Mouse (Mus musculus): Measurements from ENCODE around the gene Trpm1. TPM values are rescaled to one million over a fixed set of nuclear protein-coding genes. Genes with fewer than 3 reads are reported as not detected.
A peak's percentile ranks its signal among the peaks of the same experiment; 100 is the strongest.

The Trpm1 gene
- total RNA-seq, 1 experiment from 2014 or later = not detected

GRCm38 (mm10) chr7:64219765-64220164 lies 66.1 kb downstream of the Trpm1 start:
- peak; percentile 37 to 55; a peak in 3 of 4 replicates for ATAC-seq (replicated peaks in 1 of 2; ENCODE audit: insufficient read depth in 1 of 2, low FRiP score in 2 of 2, low TSS enrichment in 1 of 2, low read depth in 1 of 2, poor library complexity in 2 of 2, severe bottlenecking in 2 of 2)

- no peak for ATAC-seq (replicated peaks in 1 of 2; ENCODE audit: insufficient read depth in 1 of 2, low FRiP score in 2 of 2, low TSS enrichment in 1 of 2, low read depth in 1 of 2, poor library complexity in 2 of 2, severe bottlenecking in 2 of 2)
Observed at GRCm38 (mm10) chr7:64223215-64223614, 69.6 kb downstream of the Trpm1 start.

DNA sequence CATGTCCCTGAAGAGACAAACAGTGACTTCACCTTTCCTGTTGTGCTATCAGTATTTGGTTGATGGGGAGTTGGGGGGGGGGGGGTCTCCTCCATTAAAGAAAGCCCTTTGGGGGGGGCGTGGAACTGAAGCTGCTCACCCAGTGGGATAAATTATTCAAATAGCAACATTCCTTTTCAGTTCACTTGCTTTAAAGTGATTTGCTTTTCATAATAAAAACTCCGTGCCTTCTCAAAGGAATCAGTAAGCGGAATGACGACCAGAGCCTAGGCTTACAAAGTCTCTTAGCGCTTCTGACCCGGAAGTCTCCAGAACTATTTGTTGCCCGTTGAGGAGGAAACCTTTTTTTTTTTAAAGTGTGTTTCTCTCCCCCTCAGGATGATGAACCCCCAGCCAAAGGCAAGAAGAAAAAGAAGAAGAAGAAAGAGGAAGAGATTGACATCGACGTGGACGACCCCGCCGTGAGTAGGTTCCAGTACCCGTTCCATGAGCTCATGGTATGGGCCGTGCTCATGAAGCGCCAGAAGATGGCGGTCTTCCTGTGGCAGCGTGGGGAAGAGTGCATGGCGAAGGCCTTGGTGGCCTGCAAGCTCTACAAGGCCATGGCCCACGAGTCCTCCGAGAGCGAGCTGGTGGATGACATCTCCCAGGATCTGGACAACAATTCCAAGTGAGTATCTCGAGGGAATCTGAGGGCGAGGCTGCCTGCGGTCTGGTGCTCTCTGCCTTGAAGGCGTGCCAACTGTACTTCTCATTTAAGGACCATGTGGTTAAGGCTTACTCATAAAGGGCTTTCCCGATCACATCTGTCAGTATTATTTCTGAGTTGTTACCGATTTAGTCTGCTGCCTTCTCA lies 72.9 kb downstream of the Trpm1 start:
- ATAC-seq (replicated peaks in 1 of 2; ENCODE audit: insufficient read depth in 1 of 2, low FRiP score in 2 of 2, low TSS enrichment in 1 of 2, low read depth in 1 of 2, poor library complexity in 2 of 2, severe bottlenecking in 2 of 2) = no peak

DNA sequence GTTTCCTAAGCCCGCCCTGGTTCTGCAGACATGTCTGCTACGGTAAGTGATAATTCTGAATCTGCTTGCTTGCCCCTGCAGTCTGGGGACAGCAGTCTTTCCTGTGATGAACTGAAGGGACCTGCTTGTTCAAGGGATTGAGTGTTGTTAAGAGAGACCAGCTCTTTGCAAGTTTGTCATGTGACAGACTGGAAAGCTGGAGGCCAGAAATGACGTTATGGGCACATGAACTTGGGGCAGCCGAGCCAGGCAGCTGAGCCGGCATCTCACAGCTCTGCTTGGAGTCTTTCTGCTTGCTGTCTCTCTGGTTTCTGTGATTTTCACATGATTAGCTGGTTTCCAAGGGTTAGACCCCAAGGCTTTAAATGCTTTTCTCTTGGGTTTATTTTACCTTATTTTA lies 74.0 kb downstream of the Trpm1 start:
- no peak for ATAC-seq (replicated peaks in 1 of 2; ENCODE audit: insufficient read depth in 1 of 2, low FRiP score in 2 of 2, low TSS enrichment in 1 of 2, low read depth in 1 of 2, poor library complexity in 2 of 2, severe bottlenecking in 2 of 2)

GRCm38 (mm10) chr7:64228300-64228699 lies 74.7 kb downstream of the Trpm1 start:
- ATAC-seq (replicated peaks in 1 of 2; ENCODE audit: insufficient read depth in 1 of 2, low FRiP score in 2 of 2, low TSS enrichment in 1 of 2, low read depth in 1 of 2, poor library complexity in 2 of 2, severe bottlenecking in 2 of 2) = no peak

DNA sequence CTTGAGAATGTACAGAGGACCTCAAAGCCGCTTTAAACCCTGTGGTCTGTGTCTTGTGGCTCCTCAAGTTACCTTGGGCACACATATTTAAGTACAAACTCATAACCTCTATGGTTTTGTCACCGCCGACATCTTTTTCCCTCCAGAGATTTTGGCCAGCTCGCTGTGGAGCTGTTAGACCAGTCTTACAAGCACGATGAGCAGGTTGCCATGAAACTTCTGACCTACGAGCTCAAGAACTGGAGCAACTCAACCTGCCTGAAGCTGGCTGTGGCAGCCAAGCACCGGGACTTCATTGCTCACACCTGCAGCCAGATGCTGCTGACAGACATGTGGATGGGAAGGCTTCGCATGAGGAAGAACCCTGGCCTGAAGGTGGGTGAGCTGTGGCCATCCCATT lies 76.3 kb downstream of the Trpm1 start:
- no peak for ATAC-seq (replicated peaks in 1 of 2; ENCODE audit: insufficient read depth in 1 of 2, low FRiP score in 2 of 2, low TSS enrichment in 1 of 2, low read depth in 1 of 2, poor library complexity in 2 of 2, severe bottlenecking in 2 of 2)

- ATAC-seq (replicated peaks in 1 of 2; ENCODE audit: insufficient read depth in 1 of 2, low FRiP score in 2 of 2, low TSS enrichment in 1 of 2, low read depth in 1 of 2, poor library complexity in 2 of 2, severe bottlenecking in 2 of 2) = no peak
Observed at GRCm38 (mm10) chr7:64231001-64231400, 77.4 kb downstream of the Trpm1 start.

DNA sequence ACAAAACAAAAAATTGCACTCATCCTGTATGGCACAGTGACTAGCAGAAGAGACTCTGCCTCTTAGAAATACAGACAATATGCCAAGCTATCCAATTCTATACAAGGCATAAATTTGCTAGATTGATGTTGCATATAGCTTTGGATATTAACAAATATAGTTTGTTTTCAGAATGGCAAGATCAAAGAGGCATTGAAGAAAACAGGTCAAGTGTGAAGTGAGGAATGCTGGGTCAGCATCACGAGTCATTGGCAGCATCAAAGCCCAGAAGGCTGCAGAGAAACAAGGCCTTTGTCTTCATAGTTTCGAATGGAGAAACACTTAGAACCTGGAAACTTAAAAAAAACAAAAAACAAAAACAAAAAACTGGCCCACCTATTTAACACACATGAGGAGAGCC lies 78.4 kb downstream of the Trpm1 start:
- no peak for ATAC-seq (replicated peaks in 1 of 2; ENCODE audit: insufficient read depth in 1 of 2, low FRiP score in 2 of 2, low TSS enrichment in 1 of 2, low read depth in 1 of 2, poor library complexity in 2 of 2, severe bottlenecking in 2 of 2)

DNA sequence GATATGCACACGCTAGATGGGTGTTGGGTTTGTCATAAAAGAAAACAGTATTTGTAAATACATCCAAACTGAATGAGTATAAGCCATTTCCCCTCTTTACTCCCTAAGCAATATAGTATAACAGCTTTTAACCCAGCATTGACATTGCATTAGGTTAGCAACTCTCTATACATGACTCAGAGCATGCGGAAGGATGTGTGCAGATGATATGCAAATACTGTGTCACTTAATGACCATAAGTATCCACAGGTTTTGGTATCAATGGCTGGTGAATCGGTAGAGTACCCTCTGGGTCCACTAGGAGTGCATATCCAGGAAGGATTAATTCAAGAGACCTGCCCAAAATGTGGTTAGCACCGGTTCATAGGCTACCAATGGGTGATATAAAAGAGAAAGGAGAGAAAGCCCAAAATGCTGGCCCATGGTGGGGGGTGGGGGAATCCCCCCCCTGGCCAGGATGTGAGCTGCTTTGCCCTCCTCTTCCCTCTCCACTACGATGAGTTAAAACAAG lies 80.7 kb downstream of the Trpm1 start:
- no peak for ATAC-seq (replicated peaks in 1 of 2; ENCODE audit: insufficient read depth in 1 of 2, low FRiP score in 2 of 2, low TSS enrichment in 1 of 2, low read depth in 1 of 2, poor library complexity in 2 of 2, severe bottlenecking in 2 of 2)

DNA sequence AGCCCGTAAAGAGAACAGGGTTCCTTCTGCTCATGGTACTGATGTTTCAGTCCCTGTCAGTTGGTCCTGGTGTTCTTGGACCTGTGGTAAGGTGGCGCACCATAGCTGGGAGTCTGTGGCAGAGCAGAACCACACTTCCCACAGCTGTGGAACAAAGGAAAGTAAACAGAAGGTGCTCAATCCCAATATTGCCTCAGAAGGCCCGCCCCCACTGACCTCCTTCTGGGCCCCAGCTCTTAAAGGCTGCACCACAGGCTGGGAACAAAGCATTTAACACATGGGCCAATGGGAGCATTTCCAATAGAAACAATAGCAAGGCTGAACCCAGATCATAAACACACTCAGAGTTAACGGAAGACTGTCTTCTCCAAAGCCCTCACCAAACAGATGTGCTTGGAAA lies 82.9 kb downstream of the Trpm1 start:
- no peak for ATAC-seq (replicated peaks in 1 of 2; ENCODE audit: insufficient read depth in 1 of 2, low FRiP score in 2 of 2, low TSS enrichment in 1 of 2, low read depth in 1 of 2, poor library complexity in 2 of 2, severe bottlenecking in 2 of 2)

- ATAC-seq (replicated peaks in 1 of 2; ENCODE audit: insufficient read depth in 1 of 2, low FRiP score in 2 of 2, low TSS enrichment in 1 of 2, low read depth in 1 of 2, poor library complexity in 2 of 2, severe bottlenecking in 2 of 2) = no peak
Observed at GRCm38 (mm10) chr7:64237747-64238146, 84.1 kb downstream of the Trpm1 start.

GRCm38 (mm10) chr7:64238410-64239086 lies 84.9 kb downstream of the Trpm1 start:
- ATAC-seq (replicated peaks in 1 of 2; ENCODE audit: insufficient read depth in 1 of 2, low FRiP score in 2 of 2, low TSS enrichment in 1 of 2, low read depth in 1 of 2, poor library complexity in 2 of 2, severe bottlenecking in 2 of 2) = no peak

DNA sequence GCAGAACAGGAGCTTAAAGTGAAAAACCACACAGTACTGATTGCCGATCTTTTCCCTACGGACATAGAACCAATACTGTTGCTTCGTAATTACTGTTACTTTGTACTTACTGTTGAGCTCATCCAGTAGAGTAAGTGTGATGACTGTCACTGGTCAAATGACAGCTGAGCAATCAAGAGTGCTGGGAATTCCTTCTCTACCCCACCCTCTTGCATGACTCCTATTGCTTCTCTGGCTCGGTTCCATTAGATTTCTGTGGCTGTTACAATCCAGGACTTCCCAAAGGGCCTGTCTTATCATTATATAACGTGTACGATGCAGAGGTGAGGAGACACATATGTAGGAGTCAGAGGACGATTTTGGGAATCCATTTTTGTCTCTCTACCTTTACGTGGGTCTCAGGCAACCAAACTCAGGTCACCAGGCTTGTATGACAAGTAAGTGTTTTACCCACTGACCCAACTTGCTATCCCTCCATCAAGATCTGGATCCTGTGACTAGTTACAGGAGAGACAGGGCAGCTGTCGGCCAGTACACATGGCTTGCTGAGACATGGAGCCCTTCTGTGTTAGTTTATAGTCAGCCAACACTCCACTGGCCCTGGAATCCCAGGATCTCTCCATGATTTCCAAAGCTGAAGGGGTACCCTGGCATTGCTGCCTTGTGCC lies 85.6 kb downstream of the Trpm1 start:
- no peak for ATAC-seq (replicated peaks in 1 of 2; ENCODE audit: insufficient read depth in 1 of 2, low FRiP score in 2 of 2, low TSS enrichment in 1 of 2, low read depth in 1 of 2, poor library complexity in 2 of 2, severe bottlenecking in 2 of 2)

DNA sequence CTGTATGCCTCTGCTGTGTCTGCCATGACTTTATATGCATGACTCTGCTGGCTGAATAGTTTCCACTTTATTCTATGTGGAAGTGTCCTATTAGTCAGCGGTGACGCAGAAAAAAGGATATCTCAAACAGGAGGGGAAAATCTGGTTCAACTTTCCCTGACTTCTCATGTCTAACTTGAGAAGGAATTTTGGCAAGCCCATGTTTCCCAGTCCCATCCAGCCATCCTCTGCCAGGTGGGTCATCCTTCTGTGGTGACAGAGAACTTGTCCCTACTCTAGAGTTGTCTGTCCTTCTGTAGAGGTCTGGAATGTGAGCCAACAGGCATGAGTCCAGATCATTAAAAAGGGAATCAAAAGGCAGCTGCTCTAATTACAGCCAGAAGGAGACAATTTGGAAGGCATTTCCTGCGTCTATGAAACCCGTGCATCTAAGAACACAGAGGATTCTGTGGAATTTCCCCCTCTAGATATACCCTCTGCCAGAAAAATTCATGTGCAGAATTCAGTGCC lies 86.2 kb downstream of the Trpm1 start:
- no peak for ATAC-seq (replicated peaks in 1 of 2; ENCODE audit: insufficient read depth in 1 of 2, low FRiP score in 2 of 2, low TSS enrichment in 1 of 2, low read depth in 1 of 2, poor library complexity in 2 of 2, severe bottlenecking in 2 of 2)

GRCm38 (mm10) chr7:64242424-64242823 lies 88.8 kb downstream of the Trpm1 start:
- no peak for ATAC-seq (replicated peaks in 1 of 2; ENCODE audit: insufficient read depth in 1 of 2, low FRiP score in 2 of 2, low TSS enrichment in 1 of 2, low read depth in 1 of 2, poor library complexity in 2 of 2, severe bottlenecking in 2 of 2)

DNA sequence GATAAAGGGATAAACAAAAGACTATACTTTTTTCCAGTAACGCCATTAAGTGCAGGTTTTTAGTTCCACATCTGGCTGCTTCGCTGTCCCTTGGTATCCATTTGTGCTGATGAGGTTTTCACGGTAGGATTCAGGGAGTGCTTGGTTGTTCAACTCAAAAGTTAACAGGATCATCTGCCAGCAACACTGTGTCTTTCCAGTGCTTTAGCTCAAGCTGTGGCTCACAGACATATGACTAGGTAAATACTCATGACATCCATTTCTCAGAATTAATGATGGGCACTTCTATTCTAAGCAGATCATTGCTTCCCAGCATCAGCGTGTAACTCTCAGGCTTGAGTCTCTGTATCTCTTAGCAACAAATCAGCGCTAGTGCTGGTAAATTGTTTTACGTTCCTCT lies 90.7 kb downstream of the Trpm1 start:
- no peak for ATAC-seq (replicated peaks in 1 of 2; ENCODE audit: insufficient read depth in 1 of 2, low FRiP score in 2 of 2, low TSS enrichment in 1 of 2, low read depth in 1 of 2, poor library complexity in 2 of 2, severe bottlenecking in 2 of 2)

- no peak for ATAC-seq (replicated peaks in 1 of 2; ENCODE audit: insufficient read depth in 1 of 2, low FRiP score in 2 of 2, low TSS enrichment in 1 of 2, low read depth in 1 of 2, poor library complexity in 2 of 2, severe bottlenecking in 2 of 2)
Observed at GRCm38 (mm10) chr7:64246713-64247112, 93.1 kb downstream of the Trpm1 start.

GRCm38 (mm10) chr7:64248352-64248751 lies 94.7 kb downstream of the Trpm1 start:
- ATAC-seq (replicated peaks in 1 of 2; ENCODE audit: insufficient read depth in 1 of 2, low FRiP score in 2 of 2, low TSS enrichment in 1 of 2, low read depth in 1 of 2, poor library complexity in 2 of 2, severe bottlenecking in 2 of 2) = peak; percentile 53 to 61
